Mouse (Mus musculus) G1E (cell line): ENCODE results near the gene Treml4.

ENCODE experiments used
- CTCF ChIP-seq: IDR thresholded peaks from 2 replicates; pipeline ENCODE4 v1.5.1; 2012; ENCODE audit warnings: low read depth, low read length, inconsistent platforms, mixed read lengths
- GATA1 ChIP-seq: IDR thresholded peaks from 2 replicates; pipeline ENCODE4 v1.6.1; 2012; ENCODE audit warnings: borderline replicate concordance, low read length, inconsistent platforms, mixed read lengths

DNA sequence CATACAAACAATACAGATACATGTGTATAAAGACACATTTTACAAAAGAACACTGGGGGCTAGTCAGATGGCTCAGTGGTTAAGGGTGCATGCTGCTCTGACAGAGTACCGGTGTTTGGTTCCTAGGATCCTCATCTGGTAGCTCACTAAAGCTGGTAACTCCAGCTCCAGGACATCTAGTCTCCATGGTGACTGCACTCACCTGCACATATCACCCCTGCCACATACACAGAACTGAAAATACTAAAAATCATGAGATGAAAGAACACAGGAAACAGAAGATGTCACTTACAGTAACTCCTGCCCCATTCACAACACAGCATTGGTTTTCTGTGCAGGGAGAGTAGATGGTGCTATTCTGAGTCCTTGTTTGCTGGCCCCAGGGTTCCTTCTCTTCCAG lies 54.6 kb downstream of the Treml4 start:
- TF ChIP-seq CTCF (no peak), GATA1 (no peak)
